Mouse (Mus musculus): ENCODE results near the gene Hist2h3c1. TPM values are rescaled to one million over a fixed set of nuclear protein-coding genes. Genes with fewer than 3 reads are reported as not detected.

The Hist2h3c1 gene
- total RNA-seq, 2 experiments from 2014 or later = not detected

GRCm38 (mm10) chr3:96255926-96256593 lies 9.6 kb downstream of the Hist2h3c1 start:
- no peak for DNase-seq (ENCODE audit: low spot score in 2 of 2)

- no peak for DNase-seq (ENCODE audit: low spot score in 2 of 2)
Measured at GRCm38 (mm10) chr3:96257190-96257589, 10.7 kb downstream of the Hist2h3c1 start.

GRCm38 (mm10) chr3:96260220-96260619 lies 13.7 kb downstream of the Hist2h3c1 start:
- DNase-seq (ENCODE audit: low spot score in 2 of 2) = no peak

- DNase-seq (ENCODE audit: low spot score in 2 of 2) = no peak
Measured at GRCm38 (mm10) chr3:96261623-96262022, 15.1 kb downstream of the Hist2h3c1 start.

- peak; percentile 58 to 67 for DNase-seq (ENCODE audit: low spot score in 2 of 2)
Measured at GRCm38 (mm10) chr3:96262216-96262875, 15.9 kb downstream of the Hist2h3c1 start.

- DNase-seq (ENCODE audit: low spot score in 2 of 2) = peak; percentile 96
Measured at GRCm38 (mm10) chr3:96262979-96263550, 16.6 kb downstream of the Hist2h3c1 start, which contains the start of gene Hist2h4. TSS of gene Hist2h4 (minus strand) at chr3:96263311.

GRCm38 (mm10) chr3:96263558-96264403 lies 17.3 kb downstream of the Hist2h3c1 start:
- peak; percentile 29 to 47 for DNase-seq (ENCODE audit: low spot score in 2 of 2)

- no peak for DNase-seq (ENCODE audit: low spot score in 2 of 2)
Measured at GRCm38 (mm10) chr3:96264404-96264949, 18.0 kb downstream of the Hist2h3c1 start.

GRCm38 (mm10) chr3:96266132-96266710 lies 19.7 kb downstream of the Hist2h3c1 start:
- no peak for DNase-seq (ENCODE audit: low spot score in 2 of 2)

- DNase-seq (ENCODE audit: low spot score in 2 of 2) = no peak
Measured at GRCm38 (mm10) chr3:96267541-96267940, 21.1 kb downstream of the Hist2h3c1 start.

GRCm38 (mm10) chr3:96268051-96268775 lies 21.7 kb downstream of the Hist2h3c1 start, which contains the start of gene Hist2h3b:
TSS of gene Hist2h3b (plus strand) at chr3:96268654.
- DNase-seq (ENCODE audit: low spot score in 2 of 2) = peak; percentile 75 to 82

GRCm38 (mm10) chr3:96268776-96269378 lies 22.4 kb downstream of the Hist2h3c1 start:
- DNase-seq (ENCODE audit: low spot score in 2 of 2) = peak; percentile 38 to 39

GRCm38 (mm10) chr3:96269511-96270474 lies 23.3 kb downstream of the Hist2h3c1 start, which contains the start of gene Hist2h2bb:
TSS of gene Hist2h2bb (plus strand) at chr3:96269752.
- peak; percentile 84 to 90 for DNase-seq (ENCODE audit: low spot score in 2 of 2)

- DNase-seq (ENCODE audit: low spot score in 2 of 2) = no peak
Measured at GRCm38 (mm10) chr3:96273591-96274465, 27.3 kb downstream of the Hist2h3c1 start.

GRCm38 (mm10) chr3:96277428-96277799 lies 30.9 kb downstream of the Hist2h3c1 start:
- DNase-seq (ENCODE audit: low spot score in 2 of 2) = peak in 1 of 2 experiments; percentile 41

- peak; percentile 95 to 96 for DNase-seq (ENCODE audit: low spot score in 2 of 2)
Measured at GRCm38 (mm10) chr3:96277800-96278624, 31.5 kb downstream of the Hist2h3c1 start.
